Mouse (Mus musculus) liver, embryonic 14.5 days (tissue): Measurements from ENCODE around the gene Dpp7.

ENCODE experiments used
- CTCF ChIP-seq: IDR thresholded peaks from 2 replicates; pipeline ENCODE4 v1.5.1; 2016; ENCODE audit warnings: antibody characterized with exemption, low read depth, control low read depth
- EP300 ChIP-seq: IDR thresholded peaks from 2 replicates; pipeline ENCODE4 v1.6.1; 2016; ENCODE audit warnings: antibody characterized with exemption, low read depth

- TF ChIP-seq CTCF (no peak), EP300 (no peak)
Measured at GRCm38 (mm10) chr2:25395721-25396596, 39.8 kb upstream of the Dpp7 start, which contains the start of gene Entpd2.
